Mouse (Mus musculus): ENCODE results near the gene Anapc16. TPM values are rescaled to one million over a fixed set of nuclear protein-coding genes. Genes with fewer than 3 reads are reported as not detected.

The Anapc16 gene
- polyA plus RNA-seq, 1 experiment from 2014 or later, result 90.4 TPM

DNA sequence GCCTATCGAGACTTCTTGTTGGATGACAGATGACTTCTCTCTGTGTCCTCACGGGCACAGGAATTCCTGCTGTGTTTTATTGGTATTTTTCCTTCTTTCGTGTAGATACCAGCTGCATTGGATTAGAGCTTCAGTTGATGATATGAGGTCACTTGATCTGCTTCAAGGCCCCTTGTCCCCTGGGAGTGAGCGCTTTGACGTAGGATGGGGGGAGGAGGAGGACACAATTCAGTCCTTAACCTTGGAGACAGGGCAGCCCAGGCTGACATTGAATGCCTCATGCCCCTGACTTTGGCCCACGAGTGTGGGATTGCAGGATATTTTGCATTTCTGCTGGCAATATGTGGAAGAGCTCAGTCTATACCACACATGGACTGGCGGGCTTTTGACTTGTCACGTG is 28.6 kb upstream of the Anapc16 start:
- WGBS, result 70% methylated on average over 8 of the region's 8 CpGs
- ATAC-seq (ENCODE audit: insufficient read depth, low FRiP score, low TSS enrichment), result no peak
- H3K9me3 ChIP-seq (ENCODE audit: control insufficient read depth, low read length), result no peaks in the 10 kb centered on the region

DNA sequence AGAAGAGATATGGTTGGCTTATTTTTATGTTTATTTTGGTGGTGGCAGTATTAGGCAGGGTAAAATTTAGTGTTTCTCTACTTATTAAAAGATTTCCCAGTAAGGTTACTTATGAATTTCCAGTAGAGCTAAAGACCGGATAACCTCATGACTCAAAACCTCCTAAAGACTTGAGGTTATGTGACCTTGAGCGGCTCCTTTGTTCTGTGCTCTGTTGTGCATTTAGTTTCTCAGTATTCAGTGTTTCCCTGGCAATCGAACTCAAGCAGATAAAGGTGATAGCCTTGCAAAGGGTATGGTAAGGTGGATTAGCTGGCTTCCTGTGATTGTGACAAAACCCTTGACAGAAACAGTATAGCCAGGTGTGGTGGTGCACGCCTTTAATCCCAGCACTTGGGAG is 26.5 kb upstream of the Anapc16 start:
- no peak overlapping the region for H3K27ac ChIP-seq (ENCODE audit: low read depth, low read length)
- 0 out of 2 replicates have a peak, but pooled peaks cover 2% of the 10 kb centered on the region for H3K4me1 ChIP-seq (ENCODE audit: control insufficient read depth, insufficient read depth, low read length)
- no peak for ATAC-seq (ENCODE audit: insufficient read depth, low FRiP score, low TSS enrichment)
- 95% methylated on average over 4 of the region's 4 CpGs for WGBS
- no peaks in the 10 kb centered on the region for H3K9me3 ChIP-seq (ENCODE audit: control insufficient read depth, low read length)
- no peak overlapping the region for H3K9ac ChIP-seq (ENCODE audit: low read length)
- H3K36me3 ChIP-seq (ENCODE audit: control insufficient read depth, insufficient read depth, low read length), result no peaks in the 10 kb centered on the region
- no peak overlapping the region for H3K4me2 ChIP-seq (ENCODE audit: low read depth)
- no peak overlapping the region for H3K4me3 ChIP-seq (ENCODE audit: low read depth, low read length)
- no peak for DNase-seq (ENCODE audit: low spot score)
- H3K27me3 ChIP-seq (ENCODE audit: control insufficient read depth, insufficient read depth, low read length), result no peaks in the 10 kb centered on the region

More for the DNA sequence above, 28.6 kb upstream of the Anapc16 start:
- Histone ChIP-seq H3K9ac (ENCODE audit: low read length) (no peak overlapping the region), H3K27me3 (ENCODE audit: control insufficient read depth, insufficient read depth, low read length) (no peaks in the 10 kb centered on the region), H3K4me1 (ENCODE audit: control insufficient read depth, insufficient read depth, low read length) (0 out of 2 replicates have a peak, but pooled peaks cover 2% of the 10 kb centered on the region), H3K27ac (ENCODE audit: low read depth, low read length) (no peak overlapping the region), H3K4me2 (ENCODE audit: low read depth) (no peak overlapping the region), H3K36me3 (ENCODE audit: control insufficient read depth, insufficient read depth, low read length) (no peaks in the 10 kb centered on the region), H3K4me3 (ENCODE audit: low read depth, low read length) (no peak overlapping the region)
- DNase-seq (ENCODE audit: low spot score), result no peak

DNA sequence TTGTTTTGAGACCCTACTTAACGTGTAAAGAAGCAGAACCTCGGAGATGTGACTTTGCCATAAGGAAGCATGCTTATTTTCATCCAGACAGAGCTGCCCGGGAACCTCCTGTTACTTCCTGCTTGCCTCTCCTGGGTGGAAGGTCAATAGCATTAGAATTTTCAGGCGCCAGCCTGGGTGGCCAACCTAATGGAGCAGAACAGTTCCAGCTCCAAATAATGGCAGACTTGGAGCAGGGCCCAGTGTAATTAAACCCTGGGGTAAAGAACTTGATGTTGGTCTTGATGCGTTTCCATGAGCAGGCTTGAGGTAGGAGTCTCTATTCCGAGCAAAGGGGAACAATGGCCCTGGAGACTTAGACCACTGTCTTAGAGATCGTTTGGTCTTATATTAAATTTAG is 26.0 kb upstream of the Anapc16 start:
- Histone ChIP-seq H3K27ac (ENCODE audit: low read depth, low read length) (no peak overlapping the region), H3K4me1 (ENCODE audit: control insufficient read depth, insufficient read depth, low read length) (0 out of 2 replicates have a peak, but pooled peaks cover 2% of the 10 kb centered on the region), H3K36me3 (ENCODE audit: control insufficient read depth, insufficient read depth, low read length) (no peaks in the 10 kb centered on the region), H3K4me2 (ENCODE audit: low read depth) (no peak overlapping the region), H3K27me3 (ENCODE audit: control insufficient read depth, insufficient read depth, low read length) (no peaks in the 10 kb centered on the region), H3K9ac (ENCODE audit: low read length) (no peak overlapping the region), H3K9me3 (ENCODE audit: control insufficient read depth, low read length) (no peaks in the 10 kb centered on the region), H3K4me3 (ENCODE audit: low read depth, low read length) (no peak overlapping the region)
- ATAC-seq (ENCODE audit: insufficient read depth, low FRiP score, low TSS enrichment) (no peak), DNase-seq (ENCODE audit: low spot score) (no peak)
- 73% methylated on average over 7 of the region's 7 CpGs for WGBS

DNA sequence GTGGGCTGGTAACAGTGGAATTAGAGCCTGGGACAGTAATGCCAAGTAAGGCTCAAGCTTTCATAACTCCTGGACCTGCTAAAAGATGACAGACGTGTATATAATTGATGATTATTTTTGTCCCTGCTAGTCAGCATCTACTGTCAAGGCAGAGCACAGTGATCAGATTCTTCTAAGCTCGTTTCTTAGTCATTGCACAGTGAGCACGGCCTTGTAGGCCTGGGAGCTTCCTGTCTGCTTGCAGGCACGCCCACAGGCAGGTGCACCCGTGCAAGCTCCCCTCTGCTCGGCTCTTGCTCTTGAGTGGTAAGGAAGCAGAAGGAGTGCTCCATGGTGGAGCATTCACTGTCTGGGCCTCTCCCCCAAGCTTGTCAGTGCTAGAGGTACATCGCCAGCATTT is 25.2 kb upstream of the Anapc16 start:
- ATAC-seq (ENCODE audit: insufficient read depth, low FRiP score, low TSS enrichment), result no peak
- no peak overlapping the region for H3K4me2 ChIP-seq (ENCODE audit: low read depth)
- H3K9ac ChIP-seq (ENCODE audit: low read length), result no peak overlapping the region
- WGBS, result 88% methylated on average over 7 of the region's 7 CpGs
- no peak for DNase-seq (ENCODE audit: low spot score)
- no peaks in the 10 kb centered on the region for H3K27me3 ChIP-seq (ENCODE audit: control insufficient read depth, insufficient read depth, low read length)
- H3K9me3 ChIP-seq (ENCODE audit: control insufficient read depth, low read length), result no peaks in the 10 kb centered on the region
- no peak overlapping the region for H3K4me3 ChIP-seq (ENCODE audit: low read depth, low read length)
- H3K27ac ChIP-seq (ENCODE audit: low read depth, low read length), result no peak overlapping the region
- H3K36me3 ChIP-seq (ENCODE audit: control insufficient read depth, insufficient read depth, low read length), result no peaks in the 10 kb centered on the region
- 0 out of 2 replicates have a peak, but pooled peaks cover 2% of the 10 kb centered on the region for H3K4me1 ChIP-seq (ENCODE audit: control insufficient read depth, insufficient read depth, low read length)

DNA sequence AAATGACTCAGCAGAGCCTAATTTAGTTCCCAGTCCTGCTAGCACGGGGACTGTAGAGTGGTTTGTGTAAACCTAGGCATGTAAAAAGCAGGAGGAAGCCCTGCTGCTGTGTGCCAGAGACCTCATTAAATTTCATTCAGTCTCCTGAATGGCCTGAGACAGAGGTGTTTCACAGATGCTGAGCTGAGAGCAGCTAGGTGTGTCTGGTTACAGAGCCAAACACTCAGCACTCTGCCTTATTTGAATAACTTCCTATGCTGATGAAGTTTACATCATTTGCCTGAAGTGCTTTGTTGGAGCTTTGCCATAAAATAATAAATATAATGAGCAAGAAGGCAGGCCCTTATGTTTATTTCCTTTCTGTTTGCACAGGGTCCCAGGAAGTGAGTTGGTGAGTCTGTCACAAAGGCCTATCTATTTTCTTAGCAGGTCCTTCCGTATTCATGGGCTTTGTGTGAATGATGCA is 24.7 kb upstream of the Anapc16 start:
- Histone ChIP-seq H3K9ac (ENCODE audit: low read length) (no peak overlapping the region), H3K4me3 (ENCODE audit: low read depth, low read length) (no peak overlapping the region), H3K4me2 (ENCODE audit: low read depth) (no peak overlapping the region), H3K36me3 (ENCODE audit: control insufficient read depth, insufficient read depth, low read length) (no peaks in the 10 kb centered on the region), H3K27me3 (ENCODE audit: control insufficient read depth, insufficient read depth, low read length) (no peaks in the 10 kb centered on the region), H3K4me1 (ENCODE audit: control insufficient read depth, insufficient read depth, low read length) (0 out of 2 replicates have a peak, but pooled peaks cover 1% of the 10 kb centered on the region), H3K27ac (ENCODE audit: low read depth, low read length) (no peak overlapping the region), H3K9me3 (ENCODE audit: control insufficient read depth, low read length) (no peaks in the 10 kb centered on the region)
- whole genome bisulfite sequencing, result 60% methylated on average over 2 of the region's 2 CpGs
- ATAC-seq (ENCODE audit: insufficient read depth, low FRiP score, low TSS enrichment), result no peak
- no peak for DNase-seq (ENCODE audit: low spot score)

GRCm38 (mm10) chr10:60026759-60027395 is 23.9 kb upstream of the Anapc16 start:
- H3K9ac ChIP-seq (ENCODE audit: low read length), result no peak overlapping the region
- DNase-seq (ENCODE audit: low spot score) (no peak), ATAC-seq (ENCODE audit: insufficient read depth, low FRiP score, low TSS enrichment) (no peak)
- no peaks in the 10 kb centered on the region for H3K36me3 ChIP-seq (ENCODE audit: control insufficient read depth, insufficient read depth, low read length)
- no peaks in the 10 kb centered on the region for H3K9me3 ChIP-seq (ENCODE audit: control insufficient read depth, low read length)
- no peak overlapping the region for H3K4me2 ChIP-seq (ENCODE audit: low read depth)
- no peak overlapping the region for H3K27ac ChIP-seq (ENCODE audit: low read depth, low read length)
- no peaks in the 10 kb centered on the region for H3K27me3 ChIP-seq (ENCODE audit: control insufficient read depth, insufficient read depth, low read length)
- no peaks in the 10 kb centered on the region for H3K4me1 ChIP-seq (ENCODE audit: control insufficient read depth, insufficient read depth, low read length)
- H3K4me3 ChIP-seq (ENCODE audit: low read depth, low read length), result no peak overlapping the region
- WGBS, result 68% methylated on average over 13 of the region's 13 CpGs

- ATAC-seq (ENCODE audit: insufficient read depth, low FRiP score, low TSS enrichment), result no peak
- no peaks in the 10 kb centered on the region for H3K4me1 ChIP-seq (ENCODE audit: control insufficient read depth, insufficient read depth, low read length)
- no peak overlapping the region for H3K4me3 ChIP-seq (ENCODE audit: low read depth, low read length)
- DNase-seq (ENCODE audit: low spot score), result no peak
- no peak overlapping the region for H3K27ac ChIP-seq (ENCODE audit: low read depth, low read length)
- H3K9me3 ChIP-seq (ENCODE audit: control insufficient read depth, low read length), result no peaks in the 10 kb centered on the region
- 100% methylated on average over 1 of the region's 1 CpGs for WGBS
- H3K4me2 ChIP-seq (ENCODE audit: low read depth), result no peak overlapping the region
- H3K36me3 ChIP-seq (ENCODE audit: control insufficient read depth, insufficient read depth, low read length), result no peaks in the 10 kb centered on the region
- H3K9ac ChIP-seq (ENCODE audit: low read length), result no peak overlapping the region
- H3K27me3 ChIP-seq (ENCODE audit: control insufficient read depth, insufficient read depth, low read length), result no peaks in the 10 kb centered on the region
These were observed 20.8 kb upstream of the Anapc16 start for GRCm38 (mm10) chr10:60023751-60024150.

- Histone ChIP-seq H3K4me2 (ENCODE audit: low read depth) (no peak overlapping the region), H3K9me3 (ENCODE audit: control insufficient read depth, low read length) (no peaks in the 10 kb centered on the region), H3K36me3 (ENCODE audit: control insufficient read depth, insufficient read depth, low read length) (no peaks in the 10 kb centered on the region), H3K27me3 (ENCODE audit: control insufficient read depth, insufficient read depth, low read length) (no peaks in the 10 kb centered on the region), H3K27ac (ENCODE audit: low read depth, low read length) (no peak overlapping the region), H3K9ac (ENCODE audit: low read length) (no peak overlapping the region), H3K4me3 (ENCODE audit: low read depth, low read length) (no peak overlapping the region), H3K4me1 (ENCODE audit: control insufficient read depth, insufficient read depth, low read length) (no peaks in the 10 kb centered on the region)
- 76% methylated on average over 2 of the region's 2 CpGs for WGBS
- ATAC-seq (ENCODE audit: insufficient read depth, low FRiP score, low TSS enrichment), result no peak
- DNase-seq (ENCODE audit: low spot score), result no peak
These were observed 16.4 kb upstream of the Anapc16 start for GRCm38 (mm10) chr10:60019299-60019698.

- no peaks in the 10 kb centered on the region for H3K9me3 ChIP-seq (ENCODE audit: control insufficient read depth, low read length)
- 92% methylated on average over 6 of the region's 6 CpGs for WGBS
- no peak overlapping the region for H3K27ac ChIP-seq (ENCODE audit: low read depth, low read length)
- H3K4me1 ChIP-seq (ENCODE audit: control insufficient read depth, insufficient read depth, low read length), result no peaks in the 10 kb centered on the region
- no peak overlapping the region for H3K9ac ChIP-seq (ENCODE audit: low read length)
- no peak overlapping the region for H3K4me3 ChIP-seq (ENCODE audit: low read depth, low read length)
- no peaks in the 10 kb centered on the region for H3K36me3 ChIP-seq (ENCODE audit: control insufficient read depth, insufficient read depth, low read length)
- no peaks in the 10 kb centered on the region for H3K27me3 ChIP-seq (ENCODE audit: control insufficient read depth, insufficient read depth, low read length)
- no peak overlapping the region for H3K4me2 ChIP-seq (ENCODE audit: low read depth)
- DNase-seq (ENCODE audit: low spot score), result no peak
- ATAC-seq (ENCODE audit: insufficient read depth, low FRiP score, low TSS enrichment), result no peak
These were observed 13.3 kb upstream of the Anapc16 start for GRCm38 (mm10) chr10:60016223-60016622.
